Mouse (Mus musculus): ENCODE results near the gene Rsu1.

GRCm38 (mm10) chr2:13145245-13145644, 126.0 kb downstream of the Rsu1 start:
- TF ChIP-seq CTCF (IDR thresholded peaks at IDR 0.05) (no peak), EP300 (IDR thresholded peaks at IDR 0.05) (no peak)
